Mouse (Mus musculus) heart, adult 9 months (tissue): ENCODE results near the gene Mdga2.

Source experiments
- DNase-seq, 2 experiments: peaks; one replicate each; pipeline ENCODE4 v3.0.0; 2022; ENCODE audit warnings: low spot score in 2 of 2

The Mdga2 gene

GRCm38 (mm10) chr12:66707431-66707830, 514.9 kb downstream of the Mdga2 start:
- no peak for DNase-seq

- DNase-seq, result no peak
Measured at GRCm38 (mm10) chr12:66705015-66705414, 517.3 kb downstream of the Mdga2 start.

GRCm38 (mm10) chr12:66702781-66703180, 519.6 kb downstream of the Mdga2 start:
- DNase-seq, result no peak

- no peak for DNase-seq
Measured at GRCm38 (mm10) chr12:66679558-66679957, 542.8 kb downstream of the Mdga2 start.

GRCm38 (mm10) chr12:66648605-66649552, 573.5 kb downstream of the Mdga2 start:
- no peak for DNase-seq

- DNase-seq, result no peak
Measured at GRCm38 (mm10) chr12:66640408-66640807, 581.9 kb downstream of the Mdga2 start.

GRCm38 (mm10) chr12:66619944-66620343, 602.4 kb downstream of the Mdga2 start:
- DNase-seq, result no peak

- no peak for DNase-seq
Measured at GRCm38 (mm10) chr12:66591617-66592230, 630.6 kb downstream of the Mdga2 start.

- DNase-seq, result no peak
Measured at GRCm38 (mm10) chr12:66565396-66565795, 657.0 kb downstream of the Mdga2 start.

- no peak for DNase-seq
Measured at GRCm38 (mm10) chr12:66556846-66557245, 665.5 kb downstream of the Mdga2 start.

GRCm38 (mm10) chr12:66556178-66556820, 666.0 kb downstream of the Mdga2 start:
- no peak for DNase-seq

- no peak for DNase-seq
Measured at GRCm38 (mm10) chr12:66524973-66525372, 697.4 kb downstream of the Mdga2 start.

GRCm38 (mm10) chr12:66499258-66499657, 723.1 kb downstream of the Mdga2 start:
- DNase-seq, result no peak

GRCm38 (mm10) chr12:66470868-66471267, 751.5 kb downstream of the Mdga2 start:
- no peak for DNase-seq

GRCm38 (mm10) chr12:66470243-66470863, 752.0 kb downstream of the Mdga2 start:
- DNase-seq, result no peak

- DNase-seq, result no peak
Measured at GRCm38 (mm10) chr12:66465516-66465915, 756.8 kb downstream of the Mdga2 start.

GRCm38 (mm10) chr12:66443340-66443739, 779.0 kb downstream of the Mdga2 start:
- no peak for DNase-seq
